Mouse (Mus musculus): ENCODE measurements around the gene Gbp3. TPM values are rescaled to one million over a fixed set of nuclear protein-coding genes. Genes with fewer than 3 reads are reported as not detected.

Gbp3 gene
- polyA plus RNA-seq, 1 experiment: 33.8 TPM

DNA sequence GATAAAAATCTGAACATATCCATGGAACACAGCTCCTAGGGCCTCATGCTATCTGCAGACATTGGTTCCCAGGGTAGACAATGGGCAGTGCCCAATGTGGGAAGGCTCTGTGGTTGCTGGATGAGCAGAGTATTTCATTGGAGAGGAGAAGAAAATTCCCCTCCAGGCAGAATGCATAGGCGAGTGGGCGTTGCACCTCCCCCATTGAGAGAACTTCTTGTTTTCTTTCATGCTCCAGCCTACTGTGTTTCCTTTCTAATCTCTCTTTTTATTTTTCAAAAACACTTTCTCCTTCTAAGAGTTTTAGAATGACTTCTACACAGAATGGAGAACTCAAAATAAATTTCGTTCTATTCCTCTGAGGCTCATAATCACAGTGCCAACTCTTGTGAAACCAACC is 58.8 kb downstream of the Gbp3 start:
- Histone ChIP-seq H3K27me3 (ENCODE audit: control insufficient read depth, insufficient read depth, low read length) (no peaks in the 10 kb centered on the region), H3K4me3 (ENCODE audit: extremely low read depth, insufficient read depth, insufficient read length) (no peak overlapping the region), H3K4me1 (ENCODE audit: control insufficient read depth, insufficient read depth, insufficient read length) (peaks cover 12% of the 10 kb centered on the region), H3K36me3 (ENCODE audit: control insufficient read depth, insufficient read depth, low read length) (no peaks in the 10 kb centered on the region), H3K27ac (ENCODE audit: insufficient read depth, low read length) (peak overlapping the region; percentile 55)
- WGBS: 21% methylated on average over 3 of the region's 3 CpGs
- peak in 1 of 2 experiments; percentile 49 for DNase-seq (ENCODE audit: low read depth in 1 of 2, low spot score in 2 of 2)
- TF ChIP-seq CTCF (IDR thresholded peaks at IDR 0.05; ENCODE audit: extremely low read depth, insufficient read depth, insufficient read length, insufficient replicate concordance): no peak
- TF ChIP-seq POLR2A (IDR thresholded peaks at IDR 0.05; ENCODE audit: low read depth, low read length): no peak

DNA sequence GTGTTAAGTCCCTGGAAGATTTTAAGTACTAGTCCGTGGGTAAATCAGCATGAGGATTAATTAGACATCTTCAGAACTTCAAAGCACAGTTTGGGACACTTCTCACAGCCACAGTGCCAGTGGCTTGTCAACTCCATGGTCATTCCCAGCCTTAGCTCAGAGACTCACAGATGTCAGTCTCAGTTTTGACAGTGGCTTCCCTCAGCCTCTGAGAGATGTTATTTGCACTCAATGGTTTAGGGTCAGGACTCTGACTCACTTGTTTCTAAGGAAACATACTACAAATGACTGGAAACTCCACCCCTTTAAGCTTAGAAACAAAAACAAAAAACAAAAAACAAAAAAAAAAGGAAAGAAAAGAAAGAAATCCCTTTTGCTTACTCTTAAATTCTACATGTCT is 59.8 kb downstream of the Gbp3 start:
- H3K4me3 ChIP-seq (ENCODE audit: extremely low read depth, insufficient read depth, insufficient read length): no peak overlapping the region
- WGBS: 64% methylated on average over 1 of the region's 1 CpGs
- no peaks in the 10 kb centered on the region for H3K27me3 ChIP-seq (ENCODE audit: control insufficient read depth, insufficient read depth, low read length)
- H3K36me3 ChIP-seq (ENCODE audit: control insufficient read depth, insufficient read depth, low read length): peaks cover 1% of the 10 kb centered on the region; the same call in 1 of the 2 replicates
- H3K4me1 ChIP-seq (ENCODE audit: control insufficient read depth, insufficient read depth, insufficient read length): peaks cover 12% of the 10 kb centered on the region
- DNase-seq (ENCODE audit: low read depth in 1 of 2, low spot score in 2 of 2): no peak
- H3K27ac ChIP-seq (ENCODE audit: insufficient read depth, low read length): peak overlapping the region; percentile 89
- TF ChIP-seq POLR2A (IDR thresholded peaks at IDR 0.05; ENCODE audit: low read depth, low read length) (no peak), CTCF (IDR thresholded peaks at IDR 0.05; ENCODE audit: extremely low read depth, insufficient read depth, insufficient read length, insufficient replicate concordance) (no peak)

DNA sequence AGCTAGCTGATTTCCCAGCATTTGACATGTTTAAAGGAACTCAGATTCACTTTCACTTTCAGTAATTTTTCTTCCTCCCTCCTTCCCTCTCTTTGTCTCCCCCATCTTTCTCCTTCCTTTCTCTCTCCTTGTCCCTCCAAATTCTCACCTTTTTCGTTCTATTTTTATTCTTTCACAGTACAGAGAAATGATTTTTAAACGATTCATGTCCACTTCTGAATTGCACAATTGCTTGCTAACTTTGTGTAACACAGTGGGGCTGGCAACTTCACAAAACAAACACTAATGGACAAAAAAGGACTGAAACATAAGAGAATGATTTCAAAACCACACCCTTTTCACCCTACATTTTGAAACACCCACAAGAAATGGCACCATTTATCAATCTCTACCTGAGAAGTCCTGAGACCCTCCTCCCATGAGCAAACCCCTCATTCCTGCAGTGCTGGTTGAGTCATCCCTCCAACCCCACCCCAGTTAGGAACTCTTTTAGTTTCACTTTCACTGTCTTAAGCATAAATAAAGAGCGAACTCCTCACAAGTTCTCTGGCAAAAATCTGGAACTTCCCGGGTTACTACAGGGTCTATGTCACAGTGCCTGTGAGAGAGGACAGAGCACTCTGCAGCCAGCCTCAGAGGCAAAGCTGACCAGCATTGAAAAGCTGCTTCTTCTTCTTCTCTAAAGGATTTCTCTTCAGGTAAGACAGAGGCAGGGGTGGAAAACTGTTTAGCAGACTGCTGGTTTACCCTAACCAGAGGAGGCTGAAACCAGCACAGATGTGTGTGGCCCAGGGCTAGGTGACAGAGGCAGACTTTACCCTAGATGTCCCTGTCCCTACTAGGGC is 60.5 kb downstream of the Gbp3 start, which contains the start of gene Gbp2:
Gbp2 (plus strand) TSS at position 492 of the 845 bp plus-strand sequence.
- WGBS: 3% methylated on average over 4 of the region's 4 CpGs
- no peaks in the 10 kb centered on the region for H3K27me3 ChIP-seq (ENCODE audit: control insufficient read depth, insufficient read depth, low read length)
- H3K27ac ChIP-seq (ENCODE audit: insufficient read depth, low read length): peak within 1 kb of the TSS; percentile 95
- TF ChIP-seq POLR2A (IDR thresholded peaks at IDR 0.05; ENCODE audit: low read depth, low read length) (no peak), CTCF (IDR thresholded peaks at IDR 0.05; ENCODE audit: extremely low read depth, insufficient read depth, insufficient read length, insufficient replicate concordance) (no peak)
- no peak for DNase-seq (ENCODE audit: low read depth in 1 of 2, low spot score in 2 of 2)
- peaks cover 2% of the 10 kb centered on the region; the same call in 1 of the 2 replicates for H3K36me3 ChIP-seq (ENCODE audit: control insufficient read depth, insufficient read depth, low read length)
- peaks cover 12% of the 10 kb centered on the region for H3K4me1 ChIP-seq (ENCODE audit: control insufficient read depth, insufficient read depth, insufficient read length)
- peak within 1 kb of the TSS; percentile 62 for H3K4me3 ChIP-seq (ENCODE audit: extremely low read depth, insufficient read depth, insufficient read length)

DNA sequence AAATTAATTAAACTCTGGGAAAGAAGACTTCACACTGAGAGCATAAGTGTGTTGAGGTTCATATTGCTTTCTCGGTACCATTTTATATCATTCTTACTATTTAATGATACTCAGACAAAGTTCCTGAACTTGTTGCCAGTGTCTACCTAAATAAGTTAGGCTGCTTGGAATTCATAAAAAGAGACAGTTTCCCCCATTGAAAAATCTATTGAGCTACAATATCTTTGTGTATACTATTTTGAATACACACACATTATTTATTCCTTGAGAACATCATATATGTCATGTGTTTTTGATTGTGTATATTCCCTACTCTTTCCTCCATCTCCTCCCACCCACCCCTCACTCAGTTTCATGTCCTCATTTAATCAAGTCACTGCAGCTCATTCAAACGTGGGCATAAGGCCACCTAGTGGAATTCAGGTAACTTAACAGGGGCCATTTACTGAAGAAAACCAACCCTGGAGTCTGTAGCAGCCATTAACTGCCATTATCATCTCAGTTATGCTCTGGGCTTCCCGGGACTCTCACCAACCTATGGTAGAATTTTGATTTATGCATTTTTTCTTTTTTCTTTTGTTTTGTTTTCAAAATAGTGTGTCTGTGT is 61.2 kb downstream of the Gbp3 start:
- Histone ChIP-seq H3K27ac (ENCODE audit: insufficient read depth, low read length) (peak overlapping the region; percentile 95), H3K4me1 (ENCODE audit: control insufficient read depth, insufficient read depth, insufficient read length) (peaks cover 12% of the 10 kb centered on the region), H3K36me3 (ENCODE audit: control insufficient read depth, insufficient read depth, low read length) (peaks cover 4% of the 10 kb centered on the region; the same call in 1 of the 2 replicates), H3K4me3 (ENCODE audit: extremely low read depth, insufficient read depth, insufficient read length) (peak overlapping the region; percentile 62; the same call in 1 of the 2 replicates), H3K27me3 (ENCODE audit: control insufficient read depth, insufficient read depth, low read length) (no peaks in the 10 kb centered on the region)
- WGBS: 18% methylated on average over 3 of the region's 3 CpGs
- TF ChIP-seq POLR2A (IDR thresholded peaks at IDR 0.05; ENCODE audit: low read depth, low read length) (no peak), CTCF (IDR thresholded peaks at IDR 0.05; ENCODE audit: extremely low read depth, insufficient read depth, insufficient read length, insufficient replicate concordance) (peak; percentile 44; the same call in 1 of the 2 replicates)
- peak in 1 of 2 experiments; percentile 17 for DNase-seq (ENCODE audit: low read depth in 1 of 2, low spot score in 2 of 2)

Other genes starting within 250 kb of the Gbp3 start
- gene Pdlim5, start 164.3 kb upstream of the Gbp3 start, polyA plus RNA-seq (2012; rRNA removed): 27.4 and 31.1 TPM in 2 replicates
- gene Gbp5, start 66.0 kb upstream of the Gbp3 start, polyA plus RNA-seq (2012; rRNA removed): 4.1 and 4.9 TPM in 2 replicates
- gene Gbp7, start 29.7 kb upstream of the Gbp3 start, polyA plus RNA-seq (2012; rRNA removed): 2.8 and 2.9 TPM in 2 replicates
- gene Gbp2b, start 34.8 kb downstream of the Gbp3 start, polyA plus RNA-seq (2012; rRNA removed): 0.06 TPM in 2 replicates
- 8.6 and 12.4 TPM in 2 replicates for gene Gbp2, start 60.6 kb downstream of the Gbp3 start, polyA plus RNA-seq (2012; rRNA removed)
- 0.70 and 0.97 TPM in 2 replicates for gene Kyat3, start 141.0 kb downstream of the Gbp3 start, polyA plus RNA-seq (2012; rRNA removed)
- 11.3 and 12.2 TPM in 2 replicates for gene Gtf2b, start 205.0 kb downstream of the Gbp3 start, polyA plus RNA-seq (2012; rRNA removed)